Mouse (Mus musculus): ENCODE measurements around the gene Nme1.

DNA sequence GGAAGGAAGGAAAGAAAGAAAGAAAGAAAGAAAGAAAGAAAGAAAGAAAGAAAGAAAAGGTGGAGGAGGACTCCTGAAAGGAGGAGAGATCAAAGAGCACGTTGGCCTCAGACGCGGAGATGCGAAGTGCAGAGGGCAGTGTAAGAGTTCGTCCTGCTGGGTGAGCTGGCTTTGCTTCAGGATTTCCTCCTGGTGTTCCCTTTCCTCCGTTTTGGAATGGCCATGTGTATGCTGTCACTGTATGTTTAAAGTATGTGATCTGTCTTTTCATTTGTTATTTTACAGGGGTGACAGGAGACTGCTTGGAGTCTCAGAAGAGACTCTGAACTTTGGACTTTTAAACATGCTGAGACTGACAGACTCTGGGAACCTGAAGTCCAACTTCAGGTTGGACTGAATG is 6.8 kb downstream of the Nme1 start:
- no peak for TF ChIP-seq CTCF (IDR thresholded peaks at IDR 0.05)
- no peak for TF ChIP-seq POLR2A (IDR thresholded peaks at IDR 0.05; ENCODE audit: insufficient read depth, low read depth, low read length)

Measured in heart, adult 2 months (tissue).